Mouse (Mus musculus) bone marrow, adult 2 months (tissue): ENCODE measurements at regions not wholly inside any gene's neighbourhood (a gene's known extent, or its start where the extent isn't known, plus 50 kb on each side); places are given as distances from the start of the nearest gene placed in this dataset.

Experiments
- CTCF ChIP-seq: fragments of 200-500 bp; IDR thresholded peaks from 2 replicates; pipeline ENCODE4 v1.5.1; 2011; ENCODE audit warnings: low read length, control low read depth; ENCODE audit not compliant: control insufficient read depth, insufficient read depth
- POLR2A ChIP-seq: fragments of 200-500 bp; IDR thresholded peaks from 2 replicates; pipeline ENCODE4 v1.6.1; 2011; ENCODE audit warnings: low read depth, mild to moderate bottlenecking, control low read depth, low read length, borderline replicate concordance; ENCODE audit not compliant: control insufficient read depth

DNA sequence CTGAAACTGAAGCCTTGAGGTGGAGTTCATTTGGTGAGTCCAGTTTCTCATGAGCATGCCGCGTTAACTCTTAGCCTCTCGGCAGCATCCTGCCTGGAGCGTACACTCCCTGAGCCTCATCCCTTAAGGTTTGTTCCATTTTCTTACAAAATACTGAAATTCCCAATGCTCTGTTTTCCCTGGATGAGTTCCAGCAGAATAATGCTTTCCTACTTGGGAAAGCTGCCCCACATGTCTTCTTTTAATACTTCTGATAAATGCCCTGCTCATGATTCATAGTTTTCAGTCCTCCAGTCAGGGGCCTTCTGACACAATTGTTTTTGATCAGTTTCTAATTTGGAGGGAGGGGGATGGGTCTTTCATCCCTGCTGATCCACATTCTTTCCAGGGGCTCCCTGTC lies 570.7 kb downstream of the Ccdc171 start:
- TF ChIP-seq CTCF (no peak), POLR2A (no peak)
